Comparison of ENCODE assay signal across 14 mouse cellular contexts in the genomic region with DNA sequence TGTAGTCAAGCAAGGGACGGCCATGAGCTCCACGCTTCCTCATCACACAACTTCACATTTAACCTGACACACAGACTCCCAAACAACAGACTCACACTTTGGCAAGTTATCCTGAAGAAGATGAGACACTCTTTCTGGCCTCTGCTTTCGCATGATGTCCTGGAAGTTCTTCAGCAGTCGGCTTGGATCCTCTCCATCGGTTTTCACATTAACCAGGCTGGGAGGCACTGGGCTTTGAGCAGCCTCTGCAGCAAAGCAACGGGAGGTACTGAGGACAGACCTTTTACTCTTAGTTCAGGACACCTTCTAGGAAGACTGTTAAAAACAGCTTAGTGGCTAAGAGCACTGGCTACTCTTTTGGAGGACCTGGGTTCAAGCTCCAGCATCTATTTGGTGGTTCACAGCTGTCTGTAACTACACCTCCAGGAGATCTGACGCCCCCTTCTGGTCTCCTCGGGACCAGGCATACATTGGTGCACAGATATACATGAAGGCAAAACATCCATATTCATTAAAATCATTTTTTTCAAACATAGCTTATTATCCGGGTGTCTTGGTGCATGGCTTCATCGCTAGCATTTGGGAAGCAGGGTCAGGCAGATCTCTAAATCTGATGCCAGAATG. TPM values are rescaled to one million over a fixed set of nuclear protein-coding genes. Genes with fewer than 3 reads are reported as not detected.
DNase-seq lines count a peak whose midpoint lies in the region; ATAC-seq and TF ChIP-seq lines count a peak whose summit lies in the region.
"Had no signal": no experiment of that assay in that cellular context is flagged by ENCODE, and none has a peak within 500 bp of the region (broad histone marks: within the 10 kb centered on the region; RNA-seq: fewer than 3 reads in every experiment).

No protein-coding gene starts in this region.

- peak overlapping the region; percentile 16; the same call in 1 of the 2 replicates for H3K27ac ChIP-seq in testis, adult 2 months (ENCODE audit: control insufficient read depth, insufficient read depth, low read depth, low read length)
- H3K27ac ChIP-seq: forebrain, embryonic 13.5 days; heart, embryonic 15.5 days; hindbrain, embryonic 12.5 days; midbrain, embryonic 15.5 days had no signal

- no peaks in the 10 kb centered on the region for H3K27me3 ChIP-seq in testis, adult 2 months (ENCODE audit: control insufficient read depth, insufficient read depth, low read length)
- H3K27me3 ChIP-seq: forebrain, embryonic 13.5 days; heart, embryonic 15.5 days; hindbrain, embryonic 12.5 days; midbrain, embryonic 15.5 days; Patski had no signal

- peaks cover 4% of the 10 kb centered on the region for H3K36me3 ChIP-seq in testis, adult 2 months (ENCODE audit: control insufficient read depth, insufficient read depth, low read length)

- H3K4me1 ChIP-seq in testis, adult 2 months (ENCODE audit: control insufficient read depth, insufficient read depth, low read length) = peaks cover 2% of the 10 kb centered on the region

- no peak for TF ChIP-seq POLR2A in testis, adult 2 months (IDR thresholded peaks at IDR 0.05; ENCODE audit: control insufficient read depth, low read depth, low read length)

- ATAC-seq in CD4-positive, CD25-positive, alpha-beta regulatory T cell, adult 4 months = no peak
- ATAC-seq: forebrain, embryonic 13.5 days; midbrain, embryonic 15.5 days; Patski had no signal

- peak; percentile 80 to 84 for DNase-seq in kidney, adult 8-10 months
- no peak for DNase-seq in kidney, postnatal 4 days
- no peak for DNase-seq in testis, postnatal 14 days (ENCODE audit: low spot score)
- peak; percentile 90 for DNase-seq in kidney, adult 9 months
- DNase-seq in cerebellum, postnatal 36 days = no peak
- DNase-seq: embryo, embryonic 11 days; heart, adult 11 months had no signal

- H3K4me3 ChIP-seq in testis, adult 2 months (ENCODE audit: control insufficient read depth, low read depth, low read length) = no peak overlapping the region
- H3K4me3 ChIP-seq: forebrain, embryonic 13.5 days; heart, embryonic 15.5 days; hindbrain, embryonic 12.5 days; midbrain, embryonic 15.5 days had no signal

- TF ChIP-seq CTCF in testis, adult 2 months (IDR thresholded peaks at IDR 0.05; ENCODE audit: control insufficient read depth, insufficient read depth, insufficient replicate concordance, low read depth, low read length) = no peak

RNA-seq across cellular contexts. Expression of a gene that starts 6.8 kb away (rescaled TPM):
- polyA plus RNA-seq in testis, adult 2 months (2012; rRNA removed) = 123 and 139 TPM in 2 replicates
- 10 to 100 TPM; 43.4 to 74.4 TPM for polyA plus RNA-seq in CD4-positive, CD25-positive, alpha-beta regulatory T cell, adult 4 months (2017; shearing (Covaris generic))

RNA-seq across cellular contexts. Expression of a gene that starts 19.3 kb away (rescaled TPM):
- 2.6 and 2.7 TPM in 2 replicates for polyA plus RNA-seq in testis, adult 2 months (2012; rRNA removed)
- not detected for polyA plus RNA-seq in CD4-positive, CD25-positive, alpha-beta regulatory T cell, adult 4 months (2017; shearing (Covaris generic))
- polyA plus RNA-seq: forebrain, embryonic 13.5 days had no signal

RNA-seq across cellular contexts. Expression of a gene that starts 38.7 kb away (rescaled TPM):
- 12.1 and 13.5 TPM in 2 replicates for polyA plus RNA-seq in testis, adult 2 months (2012; rRNA removed)
- polyA plus RNA-seq in CD4-positive, CD25-positive, alpha-beta regulatory T cell, adult 4 months (2017; shearing (Covaris generic)) = 100 to 1,000 TPM; 151 to 174 TPM

RNA-seq across cellular contexts. Expression of a gene that starts 39.2 kb away (rescaled TPM):
- polyA plus RNA-seq in testis, adult 2 months (2012; rRNA removed) = 72.2 and 74.2 TPM in 2 replicates
- polyA plus RNA-seq in CD4-positive, CD25-positive, alpha-beta regulatory T cell, adult 4 months (2017; shearing (Covaris generic)) = 1 to 10 TPM; 2.3 to 8.0 TPM

RNA-seq across cellular contexts. Expression of a gene that starts 42.1 kb away (rescaled TPM):
- polyA plus RNA-seq in testis, adult 2 months (2012; rRNA removed) = 31.3 and 40.6 TPM in 2 replicates
- 10 to 100 TPM; 19.8 to 24.0 TPM for polyA plus RNA-seq in CD4-positive, CD25-positive, alpha-beta regulatory T cell, adult 4 months (2017; shearing (Covaris generic))

Comparison
In these comparisons a context has a peak if more than half of its experiments do, and no peak if none do; other contexts are left out.
1. DNase-seq: peak in kidney, adult 8-10 months (2 of 2) and kidney, adult 9 months (single experiment); none in kidney, postnatal 4 days (0 of 2), testis, postnatal 14 days (single experiment) and cerebellum, postnatal 36 days (0 of 2).
2. RNA of a gene that starts 38.7 kb away (polyA plus RNA-seq): 151 to 174 TPM in CD4-positive, CD25-positive, alpha-beta regulatory T cell, adult 4 months; 12.1 to 13.5 TPM in testis, adult 2 months; every median in the first group is over 10 times any median in the second.